Mouse (Mus musculus) heart, postnatal 25 days (tissue): ENCODE results near the gene Olfr1395. TPM values are rescaled to one million over a fixed set of nuclear protein-coding genes. Genes with fewer than 3 reads are reported as not detected.

ENCODE experiments used
- DNase-seq: peaks from one replicate; pipeline ENCODE4 v3.0.0; 2022; ENCODE audit warnings: low spot score
- intact Hi-C: fragments of 180-260 bp; cut with DNase I; formaldehyde crosslinking; loops from one replicate; pipeline ENCODE4 v1.15.1; 2025
- total RNA-seq, 2 experiments: library from RNA; stranded (reverse); gene quantifications; 2 replicates each; pipeline ENCODE4 v1.2.3; 2021

Gene Olfr1395
- total RNA-seq = not detected

DNA sequence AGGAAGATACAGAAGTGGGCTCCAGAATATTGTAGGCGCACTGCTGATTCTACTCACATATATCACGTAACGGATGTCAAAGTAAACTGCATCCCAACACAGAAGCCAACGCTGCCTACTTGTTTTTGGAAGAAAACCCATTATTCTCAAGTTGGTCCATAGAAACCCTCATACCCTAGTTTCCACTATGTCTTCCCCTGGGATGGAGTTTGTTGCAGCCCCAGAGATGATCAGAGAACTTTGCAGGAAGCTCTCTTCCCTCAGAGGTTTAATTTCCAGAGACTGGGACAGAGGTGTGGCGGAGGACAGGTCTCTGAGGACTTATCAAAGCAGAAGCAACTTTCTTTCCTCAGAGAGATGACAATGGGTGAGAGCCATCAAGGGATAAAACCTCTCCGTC is at the start of gene Olfr1395:
Olfr1395 (plus strand) TSS at position 301 of the 400 bp plus-strand sequence.
- DNase-seq = no peak
- intact Hi-C loops = no loop called here

DNA sequence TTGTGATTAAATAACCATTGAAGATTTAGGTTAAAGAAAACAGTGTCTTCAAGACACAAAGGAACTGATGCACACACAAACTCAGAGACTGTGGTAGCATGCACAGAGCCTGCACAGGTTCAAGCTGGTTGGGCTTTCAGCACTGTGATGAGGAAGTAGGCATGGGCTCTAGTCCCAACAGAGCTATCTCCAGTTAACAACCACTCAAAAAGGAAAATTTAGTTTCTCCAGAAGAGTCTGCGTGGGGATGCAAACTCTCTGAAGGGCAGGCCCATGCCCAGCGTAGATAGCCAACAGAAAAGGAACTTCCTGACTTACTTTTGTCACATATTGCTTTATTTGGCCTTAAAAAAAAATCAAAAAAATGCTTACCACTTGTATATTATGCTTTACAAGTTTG is 49.3 kb upstream of the Olfr1395 start:
- intact Hi-C loops = no loop called here
- DNase-seq = no peak

DNA sequence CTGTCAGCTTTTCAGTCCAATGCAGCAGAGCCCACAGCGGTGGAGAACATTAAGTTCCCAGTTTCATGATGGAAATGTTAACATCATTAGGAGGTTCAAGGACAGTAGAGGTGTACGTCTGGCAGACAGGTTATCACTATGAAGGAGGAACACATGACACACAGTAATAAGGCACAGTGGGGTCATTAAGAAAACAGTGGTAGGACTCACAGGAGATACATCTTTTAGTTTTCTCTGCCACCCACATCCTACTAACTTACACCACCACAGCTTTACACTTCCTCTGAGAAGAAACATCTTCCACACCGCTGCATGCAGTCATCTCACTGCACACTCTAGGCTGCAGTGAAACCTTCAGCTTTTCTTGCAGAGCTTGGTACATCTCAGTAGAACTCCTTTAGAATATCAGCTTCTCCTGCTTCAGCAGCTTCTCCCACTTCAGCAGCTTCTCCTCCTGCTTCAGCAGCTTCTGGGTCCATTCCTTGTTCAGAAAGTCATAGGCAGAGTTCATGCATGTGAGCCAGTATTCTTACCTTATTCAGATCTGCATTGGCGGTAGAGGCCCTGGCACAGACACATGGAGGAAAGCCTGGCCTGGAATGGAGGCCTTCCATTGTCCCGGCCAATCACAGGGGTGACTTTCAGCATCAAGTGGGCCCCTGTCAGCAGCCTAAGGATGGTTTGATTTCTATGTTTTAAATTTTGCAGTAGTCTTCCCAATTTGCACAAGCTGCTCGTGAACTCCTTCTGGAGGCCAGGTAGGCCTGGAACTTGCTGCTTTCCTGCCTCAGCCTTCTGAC is 48.0 kb upstream of the Olfr1395 start:
- intact Hi-C loops = no loop called here
- DNase-seq = no peak

DNA sequence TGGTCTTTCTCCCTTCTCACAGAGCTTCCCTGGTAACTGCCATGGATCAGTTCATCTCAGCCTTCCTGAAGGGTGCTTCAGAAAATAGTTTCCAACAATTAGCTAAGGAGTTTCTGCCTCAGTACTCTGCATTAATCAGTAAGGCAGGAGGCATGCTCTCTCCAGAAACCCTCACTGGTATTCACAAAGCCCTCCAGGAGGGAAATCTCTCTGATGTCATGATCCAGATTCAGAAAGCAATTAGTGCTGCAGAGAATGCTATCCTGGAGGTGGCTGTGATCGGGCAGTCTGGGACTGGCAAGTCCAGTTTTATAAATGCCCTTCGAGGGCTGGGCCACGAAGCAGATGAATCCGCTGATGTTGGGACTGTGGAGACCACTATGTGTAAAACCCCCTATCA is 46.7 kb upstream of the Olfr1395 start:
- intact Hi-C loops = no loop called here
- no peak for DNase-seq

DNA sequence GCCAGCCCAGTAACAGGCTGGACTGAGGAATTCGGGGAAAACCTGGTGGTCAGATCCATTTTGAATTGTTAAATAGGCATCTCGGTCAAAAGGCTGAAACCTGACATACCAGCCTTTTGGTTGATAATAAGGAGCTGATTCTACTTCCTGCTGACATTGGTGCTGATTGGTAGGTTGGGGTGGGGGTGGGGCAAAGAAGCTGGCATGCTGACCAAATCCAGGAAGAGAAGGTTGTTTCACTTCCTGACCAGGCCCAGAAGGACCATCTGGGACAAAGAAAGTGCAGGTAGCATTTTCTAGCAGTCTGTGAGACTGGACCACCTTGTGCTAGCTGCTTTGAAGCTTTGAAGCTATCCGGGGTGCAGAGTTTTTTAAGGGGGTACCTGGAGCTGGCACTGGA is 41.7 kb upstream of the Olfr1395 start:
- DNase-seq = no peak
- intact Hi-C loops = no loop called here

DNA sequence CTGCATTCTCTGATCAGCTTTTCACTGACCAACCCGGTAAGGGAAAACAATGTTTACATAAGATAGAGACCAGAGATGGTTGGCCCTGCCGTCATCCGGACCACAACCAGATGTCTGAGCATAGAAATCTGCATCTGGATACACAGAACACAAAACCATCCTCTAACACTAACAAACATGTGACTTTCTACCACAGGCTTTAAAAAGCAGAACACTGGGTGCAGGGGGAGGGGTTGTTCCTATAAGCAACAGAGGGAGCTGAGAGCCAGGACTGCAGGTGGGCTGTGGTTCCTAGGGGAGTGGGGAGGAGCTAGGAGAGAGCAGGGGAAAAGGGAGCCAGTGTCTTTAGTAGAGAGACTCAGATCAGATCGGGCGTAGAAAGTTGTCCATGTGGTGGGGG is 40.6 kb upstream of the Olfr1395 start:
- DNase-seq = no peak

DNA sequence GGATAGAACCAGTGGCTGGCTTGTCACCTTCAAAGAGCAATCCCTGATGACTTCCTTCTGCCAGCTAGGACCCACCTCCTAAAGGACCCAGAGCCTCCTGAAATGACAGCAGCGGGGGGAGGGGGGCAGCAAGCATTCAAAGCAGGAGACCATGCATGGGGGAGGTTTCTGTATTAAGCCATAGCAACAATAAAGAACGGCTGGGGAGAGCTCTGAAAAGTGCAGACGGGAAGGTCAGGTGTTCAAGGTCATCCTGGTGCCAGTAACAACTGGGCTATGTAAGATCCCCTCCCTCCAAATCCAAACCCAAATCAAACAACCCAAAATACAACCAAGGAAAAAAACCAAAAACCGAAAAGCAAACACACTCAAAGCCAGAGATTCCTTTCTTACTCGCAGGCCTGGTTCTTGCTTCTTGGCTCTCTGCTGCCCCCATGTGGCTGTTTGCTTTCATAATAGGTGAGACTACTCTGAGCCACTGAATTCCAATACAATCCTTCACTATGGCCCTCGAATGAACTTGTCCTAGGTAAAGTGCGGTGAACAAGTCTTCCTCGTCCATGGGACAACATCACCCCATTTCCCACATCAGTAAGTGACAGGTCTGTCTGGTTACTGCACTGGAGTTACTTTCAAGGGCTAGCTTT is 38.9 kb upstream of the Olfr1395 start:
- DNase-seq = peak; percentile 35
- intact Hi-C loops = loop anchor here (1.0 kb wide), 1 partner anchor 229 kb away; no protein-coding TSS in a partner anchor

More for the DNA sequence above, 40.6 kb upstream of the Olfr1395 start:
- intact Hi-C loops = no loop called here

DNA sequence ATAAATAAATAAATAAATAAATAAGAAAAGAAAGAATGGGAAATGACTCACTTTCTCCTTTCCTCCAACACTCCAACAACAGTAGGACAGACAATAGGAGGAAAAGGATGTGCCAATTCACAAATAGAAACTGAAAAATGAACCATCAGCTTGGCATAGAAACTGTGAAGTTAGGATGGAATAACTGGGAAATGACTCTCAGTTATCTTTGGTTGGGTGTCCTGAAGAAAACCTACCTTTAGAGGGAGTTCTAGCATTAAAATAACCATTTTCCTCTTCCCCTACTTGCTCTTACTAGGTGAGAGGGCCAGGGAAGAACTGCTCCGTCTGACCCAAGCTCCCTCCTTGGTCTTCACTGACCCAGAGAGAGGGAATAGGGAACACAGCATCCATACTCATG is 36.3 kb upstream of the Olfr1395 start:
- intact Hi-C loops = loop anchor here (5.0 kb wide), 1 partner anchor 167 kb away; no protein-coding TSS in a partner anchor
- no peak for DNase-seq

DNA sequence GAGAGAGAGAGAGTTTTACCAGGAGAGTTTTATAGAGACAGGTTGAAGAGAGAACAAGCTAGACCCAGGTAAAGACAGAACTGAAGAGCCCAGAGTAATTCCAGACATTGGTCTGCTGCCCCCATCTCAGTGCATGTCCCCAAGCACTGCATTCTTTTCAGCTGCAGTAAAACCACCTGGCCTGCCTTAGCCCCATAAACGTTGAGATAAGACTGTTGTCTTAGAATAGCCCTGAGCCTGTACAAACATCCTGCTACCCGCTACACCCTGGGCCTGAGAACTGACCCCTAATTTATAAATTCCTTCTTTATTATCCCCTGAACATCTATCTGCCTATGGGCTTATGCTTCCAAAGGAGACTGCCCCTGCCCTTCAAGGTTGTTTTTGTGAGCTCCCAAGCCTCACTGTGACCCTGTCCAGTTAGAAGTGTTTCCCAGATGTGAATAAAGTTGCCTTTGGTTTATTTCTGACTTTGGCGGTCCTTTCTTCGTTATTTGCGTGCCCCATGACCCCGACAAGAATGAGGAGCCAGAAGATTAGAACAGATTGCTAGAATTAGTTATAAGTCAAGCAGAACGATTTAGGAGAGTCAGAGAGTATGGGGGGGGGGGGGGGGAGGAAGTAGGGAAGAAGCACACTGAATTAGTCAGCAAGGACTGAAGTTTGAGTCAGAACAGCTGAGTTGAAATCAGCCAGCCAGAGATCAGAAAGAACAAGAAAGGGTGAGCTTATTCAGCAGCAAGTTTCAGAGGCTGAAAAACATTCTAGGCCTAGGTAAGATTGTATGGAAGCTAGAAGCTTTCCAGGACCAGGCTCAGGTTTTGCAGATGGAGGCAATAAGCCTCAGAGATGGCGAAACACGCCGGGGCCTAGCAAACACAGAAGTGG is 34.2 kb upstream of the Olfr1395 start:
- DNase-seq = no peak
- intact Hi-C loops = loop anchor here (2.0 to 5.0 kb wide), 3 partner anchors 77 to 319 kb away; no protein-coding TSS in a partner anchor

DNA sequence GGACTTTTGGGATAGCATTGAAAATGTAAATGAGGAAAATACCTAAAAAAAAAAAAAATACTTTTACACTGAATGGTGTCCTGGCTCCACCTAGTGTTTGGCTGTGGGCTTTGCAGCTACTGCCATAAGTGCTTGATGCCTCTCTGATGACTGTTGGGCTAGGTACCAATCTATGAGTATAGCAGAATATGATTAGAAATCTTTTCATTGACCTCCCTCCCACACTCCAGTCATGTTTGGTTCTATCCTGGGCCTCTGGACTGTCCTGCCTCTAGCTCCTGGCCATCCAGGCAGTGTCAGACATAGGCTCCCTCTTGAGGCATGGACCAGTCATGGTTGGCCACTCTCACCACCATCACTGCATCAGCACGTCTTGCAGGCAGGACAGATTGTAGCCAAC is 33.2 kb upstream of the Olfr1395 start:
- DNase-seq = no peak

DNA sequence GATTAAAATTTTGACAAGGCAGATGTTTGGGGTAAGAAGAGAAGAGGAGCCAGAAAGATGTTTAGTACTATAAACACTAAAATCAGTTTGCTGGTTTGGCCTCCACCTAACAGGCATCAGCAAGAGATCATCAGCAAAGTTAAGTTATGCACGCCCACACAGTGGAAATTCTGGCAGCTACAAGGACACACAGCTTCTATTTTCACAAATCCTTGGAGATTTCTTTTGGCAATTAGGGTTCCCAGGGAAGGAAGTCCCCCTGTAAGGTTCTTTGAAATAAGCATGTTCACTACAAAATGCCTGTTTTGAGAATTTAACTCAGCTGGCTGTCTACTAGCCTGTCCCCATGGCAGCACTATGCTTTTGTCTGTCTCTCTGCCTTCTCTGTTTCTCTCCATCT is 31.1 kb upstream of the Olfr1395 start:
- intact Hi-C loops = no loop called here
- no peak for DNase-seq

More for the DNA sequence above, 33.2 kb upstream of the Olfr1395 start:
- intact Hi-C loops = loop anchor here (2.0 to 5.0 kb wide), 3 partner anchors 76 to 320 kb away; no protein-coding TSS in a partner anchor

DNA sequence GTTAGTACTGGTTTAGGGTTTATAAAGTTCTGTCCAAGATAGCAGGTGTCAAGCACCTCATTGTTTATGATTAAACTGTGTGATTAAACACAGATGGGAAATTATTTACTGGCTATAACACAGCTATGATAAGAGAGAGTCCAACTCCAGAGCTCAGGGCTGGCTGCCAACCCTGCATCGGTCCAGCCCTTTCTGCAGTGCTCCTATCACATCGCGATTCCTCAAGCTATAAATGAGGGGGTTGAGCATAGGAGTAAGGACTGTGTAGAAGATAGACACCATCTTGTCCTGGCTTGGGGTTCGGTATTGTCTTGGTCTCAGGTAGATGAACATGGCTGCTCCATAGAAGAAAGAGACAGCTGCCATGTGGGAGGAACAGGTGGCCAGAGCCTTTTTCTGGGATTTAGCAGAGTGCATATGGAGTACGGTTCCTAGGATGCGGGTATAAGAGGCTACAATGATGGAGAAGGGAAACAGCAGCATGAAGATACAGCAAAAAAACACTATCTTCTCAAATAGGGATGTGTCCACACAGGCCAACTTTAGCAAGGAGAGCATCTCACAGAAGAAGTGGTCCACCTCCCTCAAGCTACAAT is 29.4 kb upstream of the Olfr1395 start:
- DNase-seq = no peak
- intact Hi-C loops = no loop called here

DNA sequence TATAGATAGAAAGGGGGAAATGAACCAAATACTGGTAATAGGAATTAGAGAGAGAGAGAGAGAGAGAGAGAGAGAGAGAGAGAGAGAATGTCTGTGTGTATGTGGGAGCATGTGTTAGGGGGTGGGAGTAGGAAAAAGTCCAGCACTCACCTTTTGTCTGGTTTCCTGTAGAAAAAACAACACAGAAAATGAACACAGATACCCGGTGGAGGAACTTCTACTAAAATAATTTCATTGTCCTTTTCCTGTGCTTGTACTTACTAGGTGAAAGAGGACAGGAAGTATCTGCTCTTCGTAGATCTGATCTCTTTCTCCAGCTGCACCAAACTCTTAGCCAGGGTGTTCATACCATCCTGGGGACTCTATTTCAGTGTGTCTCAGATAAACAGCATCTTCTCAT is 27.9 kb upstream of the Olfr1395 start:
- no peak for DNase-seq
- intact Hi-C loops = no loop called here

DNA sequence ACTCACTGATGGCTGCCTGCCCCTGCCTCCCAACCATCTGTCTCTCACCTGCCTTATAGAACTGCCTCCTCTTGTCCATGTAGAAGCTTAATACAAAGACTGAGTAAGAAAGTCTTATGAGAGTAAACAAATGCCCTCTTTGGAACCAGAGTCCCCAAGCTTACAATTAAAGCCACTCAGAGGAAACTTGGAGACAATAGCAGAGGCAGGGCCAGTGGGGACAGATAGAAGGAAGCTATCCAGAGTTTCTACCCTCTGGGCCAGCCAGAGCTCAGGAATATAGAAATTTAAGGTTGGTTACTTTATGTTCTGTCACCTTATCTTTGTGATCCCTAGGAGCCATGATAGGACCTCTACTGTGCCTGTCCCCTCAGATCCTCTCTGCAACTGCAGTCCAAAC is 27.3 kb upstream of the Olfr1395 start, which contains the start of gene Olfr1396:
Olfr1396 (minus strand) TSS at position 101 of the 400 bp plus-strand sequence.
- no peak for DNase-seq
- intact Hi-C loops = no loop called here

DNA sequence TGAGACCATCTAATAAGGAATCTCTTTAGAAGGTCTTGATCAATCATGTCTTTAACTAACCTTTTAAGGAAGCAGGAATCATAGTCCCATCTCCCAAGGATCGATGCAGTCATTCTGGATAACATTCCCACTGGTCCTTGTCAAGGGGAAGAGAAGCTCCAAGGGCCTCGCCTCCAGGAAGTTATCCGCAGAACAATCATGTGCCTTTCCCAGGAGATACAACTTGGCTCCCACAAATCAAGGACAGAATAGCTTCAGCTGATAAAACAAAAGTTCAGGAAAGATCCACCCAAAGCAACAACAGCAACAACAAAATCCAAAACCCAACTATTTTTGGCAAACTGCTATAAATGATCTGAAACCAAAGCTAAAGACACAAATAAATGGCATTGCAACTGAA is 22.4 kb upstream of the Olfr1395 start:
- DNase-seq = no peak
- intact Hi-C loops = no loop called here

DNA sequence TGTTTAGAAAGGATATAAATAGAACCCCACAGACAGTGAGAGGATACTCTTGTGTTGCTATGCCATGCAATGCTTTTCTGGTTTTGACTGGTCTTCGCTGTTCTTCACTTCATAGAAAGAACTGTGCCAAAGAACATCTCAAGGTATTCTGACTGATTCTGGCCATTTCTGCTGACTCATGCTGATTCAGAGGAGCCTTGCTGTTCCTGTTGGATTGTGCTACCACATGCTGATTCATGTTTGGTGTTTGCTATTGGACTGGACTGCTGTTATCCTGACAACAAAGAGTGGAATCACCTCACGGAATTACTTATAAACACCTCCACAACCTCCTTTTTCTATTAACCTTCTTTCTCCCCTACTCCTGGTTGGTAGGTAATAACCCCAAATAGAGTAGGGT is 17.9 kb upstream of the Olfr1395 start:
- DNase-seq = no peak

DNA sequence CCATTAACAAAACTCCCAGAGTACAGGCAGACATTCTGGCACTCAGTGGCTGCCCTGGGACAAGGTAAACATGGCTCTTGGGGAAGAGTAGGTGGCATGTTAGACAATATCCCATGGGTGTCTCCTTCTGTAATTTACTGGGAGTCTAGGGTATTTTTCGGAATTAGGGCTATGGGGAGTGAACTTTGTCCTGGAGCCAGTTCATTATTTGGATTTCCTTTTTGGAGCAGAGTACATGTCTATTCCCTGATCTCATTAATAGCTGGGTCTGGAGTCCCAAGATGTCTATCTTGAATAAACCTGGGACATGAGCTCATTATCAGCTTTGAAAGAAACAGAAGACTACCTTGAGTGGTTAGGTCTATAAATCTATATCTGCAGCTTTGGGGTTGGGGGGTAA is 12.0 kb downstream of the Olfr1395 start, which contains the start of gene Olfr1394:
Olfr1394 (plus strand) TSS at position 301 of the 400 bp plus-strand sequence.
- intact Hi-C loops = no loop called here
- DNase-seq = no peak

More for the DNA sequence above, 17.9 kb upstream of the Olfr1395 start:
- intact Hi-C loops = no loop called here

DNA sequence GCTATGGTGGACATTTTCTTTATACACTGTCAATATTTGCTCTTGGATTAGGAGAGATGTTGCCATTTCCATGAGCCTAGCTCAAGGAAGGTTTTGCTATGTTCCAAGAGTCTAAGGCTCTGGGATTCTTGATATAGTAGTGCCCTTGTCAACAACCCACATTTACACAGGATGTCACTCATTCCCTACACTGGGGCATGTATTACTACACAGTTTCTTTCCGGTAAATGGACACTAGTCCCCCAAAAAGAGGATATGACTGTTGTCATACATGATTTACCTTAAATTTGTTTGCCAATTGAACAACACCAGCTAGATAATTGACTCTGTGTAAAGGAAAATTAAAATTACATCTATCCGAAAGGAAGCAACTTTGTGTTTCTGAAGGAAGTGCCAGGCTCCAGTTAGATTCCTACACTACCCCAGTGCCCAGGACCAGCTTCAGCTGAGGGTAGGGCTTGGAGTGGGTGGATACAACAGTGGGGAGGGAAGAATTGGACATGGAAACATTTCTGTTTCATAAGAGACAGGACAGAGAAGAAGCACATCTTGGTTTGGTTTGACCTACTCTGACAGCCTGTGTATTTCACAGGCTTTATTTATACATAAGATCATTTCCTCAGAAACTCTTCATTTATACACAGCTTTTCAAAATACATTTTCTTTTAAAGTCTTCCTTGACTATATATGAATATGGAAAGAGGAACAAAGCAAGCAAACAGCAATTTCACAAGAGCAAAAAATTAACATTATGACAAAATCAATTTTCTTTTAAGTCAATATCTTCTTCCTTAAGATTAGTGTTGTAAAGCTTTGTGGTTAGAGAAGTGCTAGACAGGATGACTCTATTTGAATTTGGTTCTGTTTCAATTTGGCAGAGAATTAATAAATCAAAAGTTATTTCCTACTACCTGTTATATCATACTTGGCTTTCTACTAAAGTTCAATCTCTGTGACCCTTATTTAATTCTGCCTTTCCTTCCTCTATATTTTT is 15.0 kb downstream of the Olfr1395 start:
- intact Hi-C loops = no loop called here
- DNase-seq = no peak
